ENCODE assay signal across 10 mouse cellular contexts in the genomic region with DNA sequence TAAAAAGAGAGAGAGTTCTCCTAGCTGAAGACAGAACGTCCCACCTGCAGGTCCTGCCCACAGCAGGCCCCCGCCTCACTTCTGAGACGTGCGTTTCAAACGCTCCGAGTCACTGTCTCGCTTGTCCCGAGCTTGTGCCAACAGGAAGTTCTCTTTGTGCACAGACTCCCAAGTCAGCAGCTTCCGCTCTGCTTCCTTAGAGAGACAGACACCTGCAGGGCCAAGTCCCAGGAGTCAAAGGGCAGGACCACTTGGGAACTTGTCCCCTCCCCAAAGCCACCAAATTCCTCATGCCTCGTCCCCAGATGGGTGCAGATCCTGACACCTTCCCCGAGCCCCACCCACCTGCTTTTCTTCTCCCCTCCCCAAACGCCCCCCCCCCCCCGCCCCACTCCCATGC. TPM values are rescaled to one million over a fixed set of nuclear protein-coding genes. Genes with fewer than 3 reads are reported as not detected.
DNase-seq lines count a peak whose midpoint lies in the region; ATAC-seq and TF ChIP-seq lines count a peak whose summit lies in the region.
"Had no signal": no experiment of that assay in that cellular context is flagged by ENCODE, and none has a peak within 500 bp of the region (broad histone marks: within the 10 kb centered on the region; RNA-seq: fewer than 3 reads in every experiment).

No protein-coding gene starts in this region.

- H3K27ac ChIP-seq in ES-Bruce4 (ENCODE audit: insufficient read depth, low read length): no peak overlapping the region
- no peak overlapping the region for H3K27ac ChIP-seq in forebrain, embryonic 16.5 days (ENCODE audit: low read length)
- peak overlapping the region; percentile 72; the same call in 1 of the 2 replicates for H3K27ac ChIP-seq in midbrain, embryonic 10.5 days (replicated peaks)

- 17% methylated on average over 10 of the region's 13 CpGs for WGBS in forebrain, embryonic 16.5 days
- 16% methylated on average over 12 of the region's 13 CpGs for WGBS in midbrain, embryonic 10.5 days

- ATAC-seq in forebrain, embryonic 16.5 days: no peak

- no peaks in the 10 kb centered on the region for H3K27me3 ChIP-seq in ES-Bruce4 (ENCODE audit: control insufficient read depth, insufficient read depth, low read length, poor library complexity, severe bottlenecking)
- H3K27me3 ChIP-seq in forebrain, embryonic 16.5 days (replicated peaks; ENCODE audit: control insufficient read depth, insufficient read depth, low read length): peaks cover 6% of the 10 kb centered on the region; the same call in 1 of the 2 replicates
- no peaks in the 10 kb centered on the region; the same call in 1 of the 2 replicates for H3K27me3 ChIP-seq in midbrain, embryonic 10.5 days (ENCODE audit: low read depth, poor library complexity, severe bottlenecking)

- H3K36me3 ChIP-seq in ES-Bruce4 (ENCODE audit: control insufficient read depth, insufficient read depth, low read length, poor library complexity, severe bottlenecking): peaks cover 8% of the 10 kb centered on the region
- no peaks in the 10 kb centered on the region for H3K36me3 ChIP-seq in forebrain, embryonic 16.5 days (ENCODE audit: control insufficient read depth, insufficient read depth)
- H3K36me3 ChIP-seq in midbrain, embryonic 10.5 days: no peaks in the 10 kb centered on the region

- H3K4me3 ChIP-seq in ES-Bruce4 (ENCODE audit: low read depth, low read length): peak overlapping the region; percentile 19
- peak overlapping the region; percentile 6 for H3K4me3 ChIP-seq in forebrain, embryonic 16.5 days (replicated peaks; ENCODE audit: low read length)
- peak overlapping the region; percentile 51 for H3K4me3 ChIP-seq in midbrain, embryonic 10.5 days

- H3K4me1 ChIP-seq in ES-Bruce4 (ENCODE audit: control insufficient read depth, insufficient read depth, low read length): no peaks in the 10 kb centered on the region
- H3K4me1 ChIP-seq in forebrain, embryonic 16.5 days (replicated peaks; ENCODE audit: control insufficient read depth, insufficient read depth, low read length): peaks cover 29% of the 10 kb centered on the region
- H3K4me1 ChIP-seq in midbrain, embryonic 10.5 days: peaks cover 36% of the 10 kb centered on the region

- H3K4me2 ChIP-seq in forebrain, embryonic 16.5 days (ENCODE audit: low read length): peak overlapping the region; percentile 26

- TF ChIP-seq CTCF in ES-Bruce4 (IDR thresholded peaks at IDR 0.05; ENCODE audit: low read depth, low read length): no peak

- DNase-seq in embryo, embryonic 11 days: peak; percentile 9
- no peak for DNase-seq in embryo, embryonic 9.5 days (ENCODE audit: extremely low spot score)
- peak; percentile 16 for DNase-seq in midbrain, embryonic 10.5 days (ENCODE audit: low spot score)
- DNase-seq in spleen, adult 18-20 months: no peak
- DNase-seq in adipocyte (ENCODE audit: low spot score): no peak
- DNase-seq in gastrocnemius, postnatal 14 days: no peak

- intact Hi-C loops in gastrocnemius, postnatal 14 days (cut with DNase I; ENCODE audit: low total_unique reads): loop anchor here (5.0 kb wide), 1 partner anchor 37 kb away; no protein-coding TSS in a partner anchor

- 0 out of 2 replicates have a peak overlapping the region, but pooled peaks have one; percentile 9 for H3K9ac ChIP-seq in ES-Bruce4 (ENCODE audit: low read depth, poor library complexity, severe bottlenecking)
- H3K9ac ChIP-seq in forebrain, embryonic 16.5 days (replicated peaks; ENCODE audit: low read depth, low read length): peak overlapping the region; percentile 1; the same call in 1 of the 2 replicates

- no peaks in the 10 kb centered on the region for H3K9me3 ChIP-seq in ES-Bruce4 (replicated peaks; ENCODE audit: control insufficient read depth, insufficient read depth, low read length, poor library complexity, severe bottlenecking)
- no peaks in the 10 kb centered on the region for H3K9me3 ChIP-seq in forebrain, embryonic 16.5 days (ENCODE audit: control insufficient read depth, low read length)
- no peaks in the 10 kb centered on the region for H3K9me3 ChIP-seq in midbrain, embryonic 10.5 days (replicated peaks)

- TF ChIP-seq POLR2A in ES-Bruce4 (IDR thresholded peaks at IDR 0.05; ENCODE audit: insufficient read depth, low read length): no peak

- TF ChIP-seq EP300 in ES-Bruce4 (IDR thresholded peaks at IDR 0.05; ENCODE audit: insufficient read depth, low read depth, low read length): no peak

RNA-seq across cellular contexts. Expression of a gene that starts 27.6 kb away (rescaled TPM):
- not detected in 2 replicates for polyA plus RNA-seq in ES-Bruce4 (2011; ENCODE audit: insufficient read depth, insufficient read length, low read depth, missing spikeins)
- polyA plus RNA-seq in forebrain, embryonic 16.5 days (2015; fragmentation: Nextera tagmentation; extraction: Ambion mirVana): not detected in 2 replicates
- not detected in 2 replicates for polyA plus RNA-seq in midbrain, embryonic 10.5 days (2016; fragmentation: Nextera tagmentation; extraction: Ambion mirVana)
- total RNA-seq in gastrocnemius, postnatal 14 days (2021): not detected
- polyA plus RNA-seq: C2C12; small intestine, adult 2 months had no signal

RNA-seq across cellular contexts. Expression of a gene that starts 28.7 kb away (rescaled TPM):
- 18.9 and 19.8 TPM in 2 replicates for polyA plus RNA-seq in ES-Bruce4 (2011; ENCODE audit: insufficient read depth, insufficient read length, low read depth, missing spikeins)
- polyA plus RNA-seq in forebrain, embryonic 16.5 days (2015; fragmentation: Nextera tagmentation; extraction: Ambion mirVana): 8.2 and 10.1 TPM in 2 replicates
- 7.0 and 9.6 TPM in 2 replicates for polyA plus RNA-seq in midbrain, embryonic 10.5 days (2016; fragmentation: Nextera tagmentation; extraction: Ambion mirVana)
- total RNA-seq in gastrocnemius, postnatal 14 days (2021): 10 to 100 TPM; 23.5 to 24.5 TPM

RNA-seq across cellular contexts. Expression of a gene that starts 30.2 kb away (rescaled TPM):
- polyA plus RNA-seq in ES-Bruce4 (2011; ENCODE audit: insufficient read depth, insufficient read length, low read depth, missing spikeins): 5.2 and 6.9 TPM in 2 replicates
- polyA plus RNA-seq in forebrain, embryonic 16.5 days (2015; fragmentation: Nextera tagmentation; extraction: Ambion mirVana): 0.60 TPM in 1 of 2 replicates, not detected in the other
- polyA plus RNA-seq in midbrain, embryonic 10.5 days (2016; fragmentation: Nextera tagmentation; extraction: Ambion mirVana): 0.12 and 0.29 TPM in 2 replicates
- total RNA-seq in gastrocnemius, postnatal 14 days (2021): 100 to 1,000 TPM; 711 to 744 TPM

Comparison
In these comparisons a context has a peak if more than half of its experiments do, and no peak if none do; other contexts are left out.
1. DNase-seq: peak in embryo, embryonic 11 days (single experiment) and midbrain, embryonic 10.5 days (single experiment); none in embryo, embryonic 9.5 days (single experiment), spleen, adult 18-20 months (0 of 2), adipocyte (single experiment) and gastrocnemius, postnatal 14 days (single experiment).
2. Peak in every context shown above with its lines, with median percentiles within 50 percentile points of each other: H3K4me3 ChIP-seq.